Mouse (Mus musculus): ENCODE measurements at regions not wholly inside any gene's neighbourhood (a gene's known extent, or its start where the extent isn't known, plus 50 kb on each side); places are given as distances from the start of the nearest gene placed in this dataset.

DNA sequence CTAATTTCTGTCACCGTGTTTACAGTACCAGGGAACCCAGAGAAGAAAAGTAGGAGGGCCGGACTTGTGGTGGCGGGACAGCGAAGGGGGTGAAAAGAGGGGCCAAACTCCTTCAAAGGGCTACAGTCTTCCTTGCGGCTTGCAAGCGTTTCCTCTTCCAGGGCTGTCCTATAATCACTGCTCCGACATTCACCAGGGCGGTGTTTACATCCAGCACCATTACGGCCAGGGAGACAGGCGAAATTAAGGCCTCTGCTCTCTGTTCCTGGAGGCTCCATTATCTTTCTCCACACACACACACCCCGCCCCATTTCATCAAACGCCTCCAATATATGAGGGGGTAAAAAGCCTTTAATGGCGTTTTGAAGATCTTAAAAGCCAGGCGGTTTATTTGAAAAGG is 162.8 kb upstream of the Tbx3 start:
- Histone ChIP-seq H3K27me3 (no peaks in the 10 kb centered on the region), H3K9me3 (no peaks in the 10 kb centered on the region), H3K36me3 (no peaks in the 10 kb centered on the region), H3K27ac (replicated peaks) (no peak overlapping the region), H3K4me3 (no peak overlapping the region), H3K4me2 (replicated peaks) (no peak overlapping the region), H3K4me1 (no peaks in the 10 kb centered on the region), H3K9ac (replicated peaks) (no peak overlapping the region)
- ATAC-seq (ENCODE audit: low FRiP score, low read depth): no peak
- WGBS: 80% methylated on average over 14 of the region's 14 CpGs

DNA sequence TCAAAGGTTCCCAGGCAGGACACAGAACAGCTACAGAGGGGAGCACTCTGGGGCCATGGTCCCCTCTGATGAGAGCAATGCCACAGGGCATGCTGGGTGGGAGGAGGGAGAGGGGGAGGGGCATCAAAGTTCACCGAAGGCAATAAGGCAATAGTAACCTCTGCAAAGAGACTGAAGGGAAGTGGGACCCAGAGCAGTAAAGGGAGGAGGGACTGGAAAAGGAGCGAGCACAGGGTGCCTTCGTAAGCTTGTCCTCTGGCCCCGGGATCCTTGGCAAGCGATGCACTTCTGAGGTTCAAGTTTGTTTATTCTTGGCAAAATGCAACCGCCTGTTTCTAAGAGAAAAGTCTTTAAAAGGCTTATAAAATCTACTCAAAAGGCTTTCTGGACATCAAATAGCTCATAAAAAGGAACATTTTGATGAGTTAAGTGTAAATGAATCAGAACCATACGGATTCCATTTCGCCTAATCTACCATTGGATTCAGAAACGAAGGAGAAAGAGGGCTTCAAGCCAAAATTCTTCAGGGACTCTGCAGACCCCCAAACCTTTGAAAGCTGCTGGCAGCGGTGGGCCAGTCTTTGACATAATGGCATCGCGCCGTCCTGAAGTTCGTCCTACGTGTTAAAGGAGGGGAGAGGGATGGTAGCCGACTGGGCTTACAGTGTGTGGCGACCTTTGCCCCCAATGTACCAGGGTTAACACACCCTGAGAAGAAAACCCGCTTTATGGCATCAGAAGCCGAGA is 151.8 kb upstream of the Tbx3 start:
- H3K9ac ChIP-seq (replicated peaks): no peak overlapping the region
- no peaks in the 10 kb centered on the region for H3K4me1 ChIP-seq
- H3K36me3 ChIP-seq: no peaks in the 10 kb centered on the region
- no peaks in the 10 kb centered on the region; the same call in 1 of the 2 replicates for H3K27me3 ChIP-seq
- H3K4me3 ChIP-seq: no peak overlapping the region
- no peak overlapping the region for H3K4me2 ChIP-seq (replicated peaks)
- no peak overlapping the region for H3K27ac ChIP-seq (replicated peaks)
- no peak for ATAC-seq (ENCODE audit: low FRiP score, low read depth)
- 80% methylated on average over 19 of the region's 19 CpGs for WGBS
- H3K9me3 ChIP-seq: no peaks in the 10 kb centered on the region

DNA sequence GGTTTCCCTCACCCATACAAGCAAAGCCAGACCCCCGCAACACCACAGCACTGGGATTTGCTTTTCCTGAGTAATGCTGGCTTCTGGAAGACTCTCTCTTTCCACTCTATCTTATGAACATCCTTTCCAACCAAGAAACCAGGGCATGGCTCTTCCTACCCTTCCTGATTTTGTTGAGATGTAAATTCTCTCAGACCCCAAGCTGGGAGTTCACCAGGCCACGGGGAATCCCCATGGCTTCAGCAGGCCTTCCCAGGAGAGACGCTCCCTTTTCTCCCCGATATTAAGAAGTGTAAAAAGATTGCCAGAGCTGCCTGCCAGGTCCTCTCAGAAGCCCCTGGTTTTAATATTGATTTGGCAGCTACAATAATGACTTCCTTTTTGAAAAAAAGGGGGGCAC is 146.3 kb upstream of the Tbx3 start:
- 29% methylated on average over 4 of the region's 4 CpGs for WGBS
- Histone ChIP-seq H3K4me1 (no peaks in the 10 kb centered on the region), H3K27ac (replicated peaks) (no peak overlapping the region), H3K27me3 (no peaks in the 10 kb centered on the region), H3K9ac (replicated peaks) (no peak overlapping the region), H3K9me3 (no peaks in the 10 kb centered on the region), H3K36me3 (no peaks in the 10 kb centered on the region), H3K4me2 (replicated peaks) (no peak overlapping the region), H3K4me3 (no peak overlapping the region)
- ATAC-seq (ENCODE audit: low FRiP score, low read depth): no peak

DNA sequence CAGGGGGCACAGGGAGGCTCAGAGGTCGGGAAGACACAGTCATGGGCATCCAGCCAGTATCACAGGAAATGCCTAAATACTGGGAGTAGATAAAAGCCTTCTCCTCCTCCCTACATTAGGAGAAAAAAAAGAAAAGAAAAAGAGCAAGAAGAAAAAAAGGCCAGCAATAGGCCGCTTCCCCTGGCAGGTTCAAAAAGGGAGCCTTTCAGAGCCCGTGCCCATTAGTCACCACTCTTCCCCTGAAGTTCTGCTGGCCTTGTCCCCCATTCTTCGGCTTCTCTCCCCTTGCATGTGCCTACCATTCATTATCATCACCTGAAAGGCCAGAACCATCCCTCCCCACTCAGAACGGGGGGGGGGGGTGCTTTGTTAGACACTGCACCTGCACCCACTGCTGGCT is 144.5 kb upstream of the Tbx3 start:
- no peaks in the 10 kb centered on the region for H3K9me3 ChIP-seq

DNA sequence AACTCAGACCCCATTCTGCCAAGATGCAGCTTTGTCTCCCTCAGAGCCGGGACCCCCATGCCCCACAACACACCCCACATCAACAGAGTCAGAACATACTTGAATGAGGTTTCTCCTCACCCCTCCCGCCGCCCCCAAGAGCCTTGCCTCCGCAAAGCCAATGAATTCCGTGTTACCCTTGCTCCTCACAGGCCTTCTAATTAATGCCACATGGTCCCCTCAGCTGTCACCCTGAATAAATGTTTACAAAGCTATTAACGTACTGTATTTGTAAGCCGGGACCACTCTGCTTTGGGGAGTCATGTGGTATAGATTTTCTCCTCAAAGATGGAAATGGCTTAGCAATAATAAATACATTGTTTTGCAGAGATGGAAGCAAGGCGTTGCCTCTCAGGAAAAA is 140.5 kb upstream of the Tbx3 start:
- no peak for ATAC-seq (ENCODE audit: low FRiP score, low read depth)
- H3K36me3 ChIP-seq: no peaks in the 10 kb centered on the region
- H3K9me3 ChIP-seq: no peaks in the 10 kb centered on the region
- no peak overlapping the region for H3K9ac ChIP-seq (replicated peaks)
- H3K4me3 ChIP-seq: no peak overlapping the region
- peaks cover 5% of the 10 kb centered on the region for H3K27me3 ChIP-seq
- no peak overlapping the region for H3K4me2 ChIP-seq (replicated peaks)
- H3K4me1 ChIP-seq: no peaks in the 10 kb centered on the region
- 56% methylated on average over 8 of the region's 8 CpGs for WGBS
- no peak overlapping the region for H3K27ac ChIP-seq (replicated peaks)

More for the DNA sequence above, 144.5 kb upstream of the Tbx3 start:
- H3K4me3 ChIP-seq: no peak overlapping the region
- 73% methylated on average over 5 of the region's 5 CpGs for WGBS
- H3K4me1 ChIP-seq: no peaks in the 10 kb centered on the region
- H3K36me3 ChIP-seq: no peaks in the 10 kb centered on the region
- ATAC-seq (ENCODE audit: low FRiP score, low read depth): no peak
- H3K9ac ChIP-seq (replicated peaks): no peak overlapping the region
- H3K27ac ChIP-seq (replicated peaks): no peak overlapping the region
- H3K27me3 ChIP-seq: 0 out of 2 replicates have a peak, but pooled peaks cover under 1% of the 10 kb centered on the region
- no peak overlapping the region for H3K4me2 ChIP-seq (replicated peaks)

DNA sequence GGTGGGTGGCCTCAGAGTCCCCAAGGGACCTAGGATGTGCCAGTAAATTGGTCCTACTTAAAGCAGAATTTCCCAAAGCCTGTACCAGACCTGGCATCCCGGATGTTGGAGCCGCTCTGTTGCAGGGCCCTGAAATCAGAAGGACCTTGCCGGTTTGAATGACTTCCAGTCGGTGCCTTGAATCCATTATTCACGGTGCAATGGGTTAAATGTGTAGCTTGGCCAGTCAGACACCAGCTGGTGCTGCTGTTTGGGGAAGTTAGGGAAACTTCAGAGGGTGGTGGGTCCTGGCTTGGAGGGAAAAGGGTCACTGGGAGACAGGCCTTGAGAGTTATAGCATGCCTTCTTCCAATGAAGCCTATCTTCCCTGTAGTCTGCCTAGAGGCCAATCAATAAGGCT is 135.5 kb upstream of the Tbx3 start:
- H3K4me1 ChIP-seq: no peaks in the 10 kb centered on the region
- no peak for ATAC-seq (ENCODE audit: low FRiP score, low read depth)
- H3K27ac ChIP-seq (replicated peaks): no peak overlapping the region
- WGBS: 74% methylated on average over 5 of the region's 5 CpGs
- no peaks in the 10 kb centered on the region for H3K9me3 ChIP-seq
- no peak overlapping the region for H3K4me2 ChIP-seq (replicated peaks)
- no peaks in the 10 kb centered on the region for H3K36me3 ChIP-seq
- no peak overlapping the region for H3K9ac ChIP-seq (replicated peaks)
- H3K27me3 ChIP-seq: peaks cover 5% of the 10 kb centered on the region
- no peak overlapping the region for H3K4me3 ChIP-seq

DNA sequence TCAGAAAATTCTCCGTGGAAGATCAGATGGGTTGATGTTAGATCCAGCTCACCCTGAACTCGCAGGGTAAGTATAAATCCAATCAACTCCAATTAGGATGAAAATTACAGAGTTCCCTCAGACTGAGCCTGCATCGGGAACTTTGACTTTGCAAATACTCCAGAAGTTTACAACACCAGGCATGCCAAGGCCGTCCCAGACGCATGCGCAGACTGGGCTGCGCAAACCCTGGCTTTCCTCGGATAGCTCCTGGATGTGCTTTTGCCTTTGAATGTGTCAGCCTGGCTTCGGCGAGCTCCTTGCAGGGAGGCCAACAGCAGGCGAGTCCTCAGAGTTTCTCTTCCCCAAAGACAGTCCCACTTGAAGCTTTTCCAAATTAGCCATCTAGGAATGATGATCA is 127.6 kb upstream of the Tbx3 start:
- WGBS: 89% methylated on average over 11 of the region's 11 CpGs
- Histone ChIP-seq H3K27ac (replicated peaks) (no peak overlapping the region), H3K4me2 (replicated peaks) (no peak overlapping the region), H3K4me1 (no peaks in the 10 kb centered on the region), H3K4me3 (no peak overlapping the region), H3K27me3 (0 out of 2 replicates have a peak, but pooled peaks cover 4% of the 10 kb centered on the region), H3K9ac (replicated peaks) (no peak overlapping the region), H3K9me3 (no peaks in the 10 kb centered on the region), H3K36me3 (no peaks in the 10 kb centered on the region)
- no peak for ATAC-seq (ENCODE audit: low FRiP score, low read depth)

DNA sequence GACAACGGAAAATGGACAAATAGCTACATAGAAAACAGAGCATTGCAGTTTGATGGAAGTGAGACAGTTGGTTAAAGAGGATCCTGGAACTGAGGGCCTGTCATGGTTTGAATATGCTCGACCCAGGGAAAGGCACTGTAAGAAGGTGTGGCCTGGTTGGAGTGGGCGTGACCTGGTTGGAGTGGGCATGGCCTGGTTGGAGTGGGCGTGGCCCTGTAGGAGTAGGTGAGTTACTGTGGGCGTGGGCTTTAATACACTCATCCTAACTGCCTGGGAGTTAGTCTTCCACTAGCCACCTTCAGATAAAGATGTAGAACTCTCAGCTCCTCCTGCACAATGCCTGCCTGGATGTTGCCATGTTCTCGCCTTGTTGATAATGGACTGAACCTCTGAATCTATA is 126.8 kb upstream of the Tbx3 start:
- no peaks in the 10 kb centered on the region for H3K4me1 ChIP-seq
- ATAC-seq (ENCODE audit: low FRiP score, low read depth): no peak
- 85% methylated on average over 6 of the region's 6 CpGs for WGBS
- H3K4me3 ChIP-seq: no peak overlapping the region
- 0 out of 2 replicates have a peak, but pooled peaks cover 4% of the 10 kb centered on the region for H3K27me3 ChIP-seq
- H3K27ac ChIP-seq (replicated peaks): no peak overlapping the region
- no peaks in the 10 kb centered on the region for H3K36me3 ChIP-seq
- H3K9me3 ChIP-seq: no peaks in the 10 kb centered on the region
- no peak overlapping the region for H3K9ac ChIP-seq (replicated peaks)
- no peak overlapping the region for H3K4me2 ChIP-seq (replicated peaks)

DNA sequence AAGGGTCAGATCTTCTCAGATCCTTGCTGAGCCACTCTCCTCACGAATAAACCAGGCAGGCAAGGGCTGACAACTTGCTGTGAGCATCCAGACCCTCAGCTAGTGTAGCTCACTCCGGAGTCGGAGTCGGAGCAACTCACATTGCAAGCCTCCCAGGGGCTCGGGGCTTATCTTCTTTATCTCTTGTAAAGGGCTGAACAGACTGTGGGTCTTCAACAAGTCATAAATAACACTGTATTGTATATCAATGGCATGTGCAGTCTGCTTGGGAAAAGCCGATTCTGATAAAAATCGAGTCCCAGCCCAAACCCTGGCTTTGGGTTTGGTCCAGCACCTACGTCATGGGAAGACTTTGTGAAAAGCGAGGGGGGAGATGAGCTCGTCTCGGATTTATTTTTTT is 125.8 kb upstream of the Tbx3 start:
- Histone ChIP-seq H3K27me3 (0 out of 2 replicates have a peak, but pooled peaks cover 4% of the 10 kb centered on the region), H3K4me1 (no peaks in the 10 kb centered on the region), H3K4me3 (no peak overlapping the region), H3K9me3 (no peaks in the 10 kb centered on the region), H3K36me3 (no peaks in the 10 kb centered on the region), H3K4me2 (replicated peaks) (no peak overlapping the region), H3K9ac (replicated peaks) (no peak overlapping the region), H3K27ac (replicated peaks) (no peak overlapping the region)
- whole genome bisulfite sequencing: 76% methylated on average over 11 of the region's 11 CpGs
- no peak for ATAC-seq (ENCODE audit: low FRiP score, low read depth)

DNA sequence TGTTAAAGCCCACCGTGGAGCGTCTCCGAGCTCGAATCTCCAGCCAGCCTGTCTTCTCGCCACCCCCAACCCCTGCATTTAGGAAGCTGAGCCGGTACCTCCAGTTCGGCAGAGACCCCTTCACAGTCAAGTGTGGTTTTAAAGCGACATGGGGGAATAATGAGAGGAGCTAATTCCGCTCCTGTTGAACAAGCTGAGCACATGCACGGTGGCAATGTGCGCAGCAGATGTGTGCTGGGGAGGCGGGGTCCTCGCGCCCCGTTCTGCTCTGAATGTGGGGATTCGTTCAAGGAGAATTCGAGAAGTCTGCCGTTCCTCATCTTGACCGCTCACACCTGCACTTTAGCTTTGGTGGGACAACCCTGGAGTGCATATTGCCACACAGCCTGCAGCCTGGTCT is 123.4 kb upstream of the Tbx3 start:
- no peak overlapping the region for H3K27ac ChIP-seq (replicated peaks)
- H3K9me3 ChIP-seq: no peaks in the 10 kb centered on the region
- WGBS: 80% methylated on average over 19 of the region's 19 CpGs
- no peaks in the 10 kb centered on the region for H3K4me1 ChIP-seq
- no peaks in the 10 kb centered on the region for H3K36me3 ChIP-seq
- H3K27me3 ChIP-seq: 0 out of 2 replicates have a peak, but pooled peaks cover 4% of the 10 kb centered on the region
- H3K4me2 ChIP-seq (replicated peaks): no peak overlapping the region
- no peak overlapping the region for H3K9ac ChIP-seq (replicated peaks)
- ATAC-seq (ENCODE audit: low FRiP score, low read depth): no peak
- no peak overlapping the region for H3K4me3 ChIP-seq

DNA sequence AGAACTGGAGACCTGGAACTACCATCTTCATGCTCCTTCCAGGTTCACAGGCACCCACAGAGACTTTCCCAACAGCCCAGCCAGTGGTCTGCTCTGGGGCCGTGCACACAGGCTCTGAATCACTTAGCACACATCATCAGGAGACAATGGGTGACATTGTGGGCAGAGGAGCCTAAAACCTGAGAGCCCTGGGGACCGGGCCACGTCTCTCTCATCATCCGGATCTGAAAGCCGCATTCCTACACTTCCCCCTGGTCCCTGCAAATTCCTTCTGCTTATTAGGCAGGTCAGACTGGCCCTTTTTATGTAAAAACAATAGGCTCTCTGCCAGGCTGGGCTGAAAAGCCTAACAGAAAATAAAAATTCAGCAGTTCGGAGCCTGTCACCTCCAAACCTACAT is 119.6 kb upstream of the Tbx3 start:
- H3K27ac ChIP-seq (replicated peaks): no peak overlapping the region
- 33% methylated on average over 6 of the region's 6 CpGs for WGBS
- H3K4me3 ChIP-seq: no peak overlapping the region
- no peak overlapping the region for H3K4me2 ChIP-seq (replicated peaks)
- H3K36me3 ChIP-seq: no peaks in the 10 kb centered on the region
- H3K27me3 ChIP-seq: 0 out of 2 replicates have a peak, but pooled peaks cover 4% of the 10 kb centered on the region
- no peak overlapping the region for H3K9ac ChIP-seq (replicated peaks)
- H3K9me3 ChIP-seq: no peaks in the 10 kb centered on the region
- ATAC-seq (ENCODE audit: low FRiP score, low read depth): no peak
- H3K4me1 ChIP-seq: 0 out of 2 replicates have a peak, but pooled peaks cover 3% of the 10 kb centered on the region

DNA sequence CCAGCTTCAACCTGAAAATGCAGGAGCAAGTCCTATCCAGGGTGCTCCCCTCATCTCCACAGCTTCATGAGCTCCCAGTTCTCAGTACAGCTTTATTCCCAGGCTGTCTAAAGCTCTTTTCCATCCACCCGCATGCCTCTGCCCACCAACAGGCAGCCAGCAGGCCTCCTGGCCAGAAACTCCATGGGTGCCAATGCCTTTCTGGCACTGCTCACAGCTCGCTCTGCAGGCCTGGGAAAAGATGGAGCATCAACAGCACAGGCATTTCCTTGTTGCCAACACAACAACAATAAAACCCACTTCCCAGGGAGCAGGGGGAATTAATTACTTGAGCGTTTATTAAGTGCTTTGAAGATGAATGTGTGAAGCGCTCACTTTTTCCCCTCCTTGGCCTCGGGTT is 117.0 kb upstream of the Tbx3 start:
- no peak overlapping the region for H3K4me2 ChIP-seq (replicated peaks)
- no peak overlapping the region for H3K4me3 ChIP-seq
- H3K9me3 ChIP-seq: no peaks in the 10 kb centered on the region
- no peaks in the 10 kb centered on the region for H3K27me3 ChIP-seq
- no peak overlapping the region for H3K27ac ChIP-seq (replicated peaks)
- 54% methylated on average over 5 of the region's 5 CpGs for WGBS
- H3K36me3 ChIP-seq: no peaks in the 10 kb centered on the region
- ATAC-seq (ENCODE audit: low FRiP score, low read depth): no peak
- no peak overlapping the region for H3K9ac ChIP-seq (replicated peaks)
- H3K4me1 ChIP-seq: 0 out of 2 replicates have a peak, but pooled peaks cover 3% of the 10 kb centered on the region

DNA sequence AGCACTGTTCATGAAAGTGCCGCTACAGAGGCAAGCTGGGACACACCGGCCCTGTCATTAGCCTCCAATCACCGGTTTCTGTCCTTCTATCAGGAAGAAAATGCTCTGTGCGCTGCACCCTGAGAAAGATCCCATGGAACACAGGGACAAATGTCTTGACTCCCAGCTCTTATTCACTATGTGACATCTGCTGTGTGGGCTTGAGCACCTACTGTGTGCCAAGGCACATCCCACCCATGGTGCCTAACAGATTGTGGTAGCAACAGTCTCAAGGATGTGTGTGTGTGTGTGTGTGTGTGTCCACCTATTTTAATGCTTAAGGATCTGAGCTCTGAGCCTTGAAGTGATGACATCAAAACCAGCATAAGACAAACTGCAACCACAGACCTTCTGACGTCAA is 113.4 kb upstream of the Tbx3 start:
- no peak overlapping the region for H3K4me3 ChIP-seq
- no peaks in the 10 kb centered on the region for H3K9me3 ChIP-seq
- no peaks in the 10 kb centered on the region for H3K27me3 ChIP-seq
- H3K36me3 ChIP-seq: no peaks in the 10 kb centered on the region
- H3K4me1 ChIP-seq: 0 out of 2 replicates have a peak, but pooled peaks cover 3% of the 10 kb centered on the region
- 83% methylated on average over 5 of the region's 5 CpGs for WGBS
- H3K4me2 ChIP-seq (replicated peaks): no peak overlapping the region
- ATAC-seq (ENCODE audit: low FRiP score, low read depth): no peak
- no peak overlapping the region for H3K9ac ChIP-seq (replicated peaks)
- no peak overlapping the region for H3K27ac ChIP-seq (replicated peaks)

All from midbrain, embryonic 12.5 days (tissue).